Mouse (Mus musculus): Measurements from ENCODE around the gene Rnf168. TPM values are rescaled to one million over a fixed set of nuclear protein-coding genes. Genes with fewer than 3 reads are reported as not detected.

The Rnf168 gene
- total and polyA plus RNA-seq, 2 experiments from 2014 or later: 26.1 to 38.6 TPM

- no peak overlapping the region for H3K27ac ChIP-seq (ENCODE audit: low read depth, low read length)
- H3K27me3 ChIP-seq (ENCODE audit: insufficient read depth, low read length): no peaks in the 10 kb centered on the region
- WGBS: 96% methylated on average over 5 of the region's 5 CpGs
- no peak for TF ChIP-seq CTCF (IDR thresholded peaks at IDR 0.05; ENCODE audit: low read depth)
- H3K36me3 ChIP-seq (ENCODE audit: insufficient read depth): no peaks in the 10 kb centered on the region
- H3K4me3 ChIP-seq (ENCODE audit: low read depth, low read length): no peak overlapping the region
- no peak overlapping the region for H3K4me2 ChIP-seq (ENCODE audit: low read depth)
- no peaks in the 10 kb centered on the region for H3K4me1 ChIP-seq (ENCODE audit: insufficient read depth)
- no peak for DNase-seq
- no peak overlapping the region for H3K9ac ChIP-seq
- no peak for ATAC-seq
- H3K9me3 ChIP-seq (ENCODE audit: low read length): no peaks in the 10 kb centered on the region
Observed at GRCm38 (mm10) chr16:32335146-32335545, 57.9 kb downstream of the Rnf168 start.

GRCm38 (mm10) chr16:32336026-32336780 is 58.9 kb downstream of the Rnf168 start:
- H3K9me3 ChIP-seq (ENCODE audit: low read length): no peaks in the 10 kb centered on the region
- no peak for TF ChIP-seq CTCF (IDR thresholded peaks at IDR 0.05; ENCODE audit: low read depth)
- WGBS: 80% methylated on average over 7 of the region's 7 CpGs

GRCm38 (mm10) chr16:32337001-32337400 is 59.7 kb downstream of the Rnf168 start:
- no peaks in the 10 kb centered on the region for H3K4me1 ChIP-seq (ENCODE audit: insufficient read depth)
- H3K4me3 ChIP-seq (ENCODE audit: low read depth, low read length): no peak overlapping the region
- no peak overlapping the region for H3K27ac ChIP-seq (ENCODE audit: low read depth, low read length)
- no peak for TF ChIP-seq CTCF (IDR thresholded peaks at IDR 0.05; ENCODE audit: low read depth)
- no peaks in the 10 kb centered on the region for H3K36me3 ChIP-seq (ENCODE audit: insufficient read depth)
- H3K27me3 ChIP-seq (ENCODE audit: insufficient read depth, low read length): no peaks in the 10 kb centered on the region
- DNase-seq (no peak), ATAC-seq (no peak)
- no peak overlapping the region for H3K4me2 ChIP-seq (ENCODE audit: low read depth)
- H3K9ac ChIP-seq: no peak overlapping the region
- no peaks in the 10 kb centered on the region for H3K9me3 ChIP-seq (ENCODE audit: low read length)

More at GRCm38 (mm10) chr16:32336026-32336780, 58.9 kb downstream of the Rnf168 start:
- Histone ChIP-seq H3K27ac (ENCODE audit: low read depth, low read length) (no peak overlapping the region), H3K4me3 (ENCODE audit: low read depth, low read length) (no peak overlapping the region), H3K27me3 (ENCODE audit: insufficient read depth, low read length) (no peaks in the 10 kb centered on the region), H3K4me2 (ENCODE audit: low read depth) (no peak overlapping the region), H3K9ac (no peak overlapping the region), H3K36me3 (ENCODE audit: insufficient read depth) (no peaks in the 10 kb centered on the region), H3K4me1 (ENCODE audit: insufficient read depth) (no peaks in the 10 kb centered on the region)
- DNase-seq: no peak
- ATAC-seq: no peak

GRCm38 (mm10) chr16:32340451-32340850 is 63.2 kb downstream of the Rnf168 start:
- 91% methylated on average over 1 of the region's 1 CpGs for WGBS
- Histone ChIP-seq H3K4me1 (ENCODE audit: insufficient read depth) (no peaks in the 10 kb centered on the region), H3K27ac (ENCODE audit: low read depth, low read length) (no peak overlapping the region), H3K4me2 (ENCODE audit: low read depth) (no peak overlapping the region), H3K9me3 (ENCODE audit: low read length) (no peaks in the 10 kb centered on the region), H3K36me3 (ENCODE audit: insufficient read depth) (no peaks in the 10 kb centered on the region), H3K27me3 (ENCODE audit: insufficient read depth, low read length) (no peaks in the 10 kb centered on the region), H3K9ac (no peak overlapping the region), H3K4me3 (ENCODE audit: low read depth, low read length) (no peak overlapping the region)
- DNase-seq (no peak), ATAC-seq (no peak)
- TF ChIP-seq CTCF (IDR thresholded peaks at IDR 0.05; ENCODE audit: low read depth): no peak

- Histone ChIP-seq H3K4me1 (ENCODE audit: insufficient read depth) (no peaks in the 10 kb centered on the region), H3K4me3 (ENCODE audit: low read depth, low read length) (no peak overlapping the region), H3K9me3 (ENCODE audit: low read length) (no peaks in the 10 kb centered on the region), H3K27ac (ENCODE audit: low read depth, low read length) (no peak overlapping the region), H3K27me3 (ENCODE audit: insufficient read depth, low read length) (no peaks in the 10 kb centered on the region), H3K9ac (no peak overlapping the region), H3K36me3 (ENCODE audit: insufficient read depth) (no peaks in the 10 kb centered on the region), H3K4me2 (ENCODE audit: low read depth) (no peak overlapping the region)
- DNase-seq (no peak), ATAC-seq (no peak)
- TF ChIP-seq CTCF (IDR thresholded peaks at IDR 0.05; ENCODE audit: low read depth): no peak
Observed at GRCm38 (mm10) chr16:32345521-32345920, 68.3 kb downstream of the Rnf168 start.

- peaks cover 15% of the 10 kb centered on the region for H3K36me3 ChIP-seq (ENCODE audit: insufficient read depth)
- ATAC-seq (no peak), DNase-seq (no peak)
- no peak overlapping the region for H3K4me3 ChIP-seq (ENCODE audit: low read depth, low read length)
- H3K27me3 ChIP-seq (ENCODE audit: insufficient read depth, low read length): no peaks in the 10 kb centered on the region
- no peaks in the 10 kb centered on the region for H3K9me3 ChIP-seq (ENCODE audit: low read length)
- TF ChIP-seq CTCF (IDR thresholded peaks at IDR 0.05; ENCODE audit: low read depth): no peak
- no peak overlapping the region for H3K27ac ChIP-seq (ENCODE audit: low read depth, low read length)
- 92% methylated on average over 3 of the region's 3 CpGs for WGBS
- no peaks in the 10 kb centered on the region for H3K4me1 ChIP-seq (ENCODE audit: insufficient read depth)
- H3K4me2 ChIP-seq (ENCODE audit: low read depth): no peak overlapping the region
- H3K9ac ChIP-seq: no peak overlapping the region
Observed at GRCm38 (mm10) chr16:32350776-32351175, 73.5 kb downstream of the Rnf168 start.

MicroRNAs within 50 kb of the gene (microRNA counts, 519-probe panel; counts per million panel counts)
- microRNA mmu-miR-1946a: not detected

Small RNAs within 50 kb of the gene (microRNA-seq; reads per million reads assigned to microRNA genes)
- gene Mir1946a: 0 reads per million in 2 experiments

Other genes starting within 250 kb of the Rnf168 start
- gene Pak2, start 198.1 kb upstream of the Rnf168 start, total RNA-seq (2014; rRNA removed): 35.9 and 41.1 TPM in 2 replicates
- gene Pak2, start 198.1 kb upstream of the Rnf168 start, polyA plus RNA-seq (2015; fragmentation: Nextera tagmentation; extraction: Ambion mirVana): 23.3 and 29.4 TPM in 2 replicates
- 71.7 and 102 TPM in 2 replicates for gene Pigx, start 177.7 kb upstream of the Rnf168 start, total RNA-seq (2014; rRNA removed)
- 113 and 133 TPM in 2 replicates for gene Pigx, start 177.7 kb upstream of the Rnf168 start, polyA plus RNA-seq (2015; fragmentation: Nextera tagmentation; extraction: Ambion mirVana)
- 43.6 and 51.5 TPM in 2 replicates for gene Cep19, start 177.7 kb upstream of the Rnf168 start, total RNA-seq (2014; rRNA removed)
- gene Cep19, start 177.7 kb upstream of the Rnf168 start, polyA plus RNA-seq (2015; fragmentation: Nextera tagmentation; extraction: Ambion mirVana): 61.0 and 64.8 TPM in 2 replicates
- 10.2 and 12.5 TPM in 2 replicates for gene Nrros, start 111.9 kb upstream of the Rnf168 start, total RNA-seq (2014; rRNA removed)
- gene Nrros, start 111.9 kb upstream of the Rnf168 start, polyA plus RNA-seq (2015; fragmentation: Nextera tagmentation; extraction: Ambion mirVana): 6.4 and 7.6 TPM in 2 replicates
- not detected in 2 replicates for gene Bex6, start 97.6 kb upstream of the Rnf168 start, total RNA-seq (2014; rRNA removed)
- gene Bex6, start 97.6 kb upstream of the Rnf168 start, polyA plus RNA-seq (2015; fragmentation: Nextera tagmentation; extraction: Ambion mirVana): not detected in 2 replicates
- 45.2 and 51.0 TPM in 2 replicates for gene Fbxo45, start 30.3 kb upstream of the Rnf168 start, total RNA-seq (2014; rRNA removed)
- 13.5 and 16.7 TPM in 2 replicates for gene Fbxo45, start 30.3 kb upstream of the Rnf168 start, polyA plus RNA-seq (2015; fragmentation: Nextera tagmentation; extraction: Ambion mirVana)
- 18.0 and 21.2 TPM in 2 replicates for gene Wdr53, start 30.2 kb upstream of the Rnf168 start, total RNA-seq (2014; rRNA removed)
- 11.5 and 12.8 TPM in 2 replicates for gene Wdr53, start 30.2 kb upstream of the Rnf168 start, polyA plus RNA-seq (2015; fragmentation: Nextera tagmentation; extraction: Ambion mirVana)
- not detected in 2 replicates for gene Smco1, start 6.0 kb upstream of the Rnf168 start, total RNA-seq (2014; rRNA removed)
- gene Smco1, start 6.0 kb upstream of the Rnf168 start, polyA plus RNA-seq (2015; fragmentation: Nextera tagmentation; extraction: Ambion mirVana): not detected in 2 replicates
- 35.9 and 42.5 TPM in 2 replicates for gene Ubxn7, start 54.8 kb downstream of the Rnf168 start, total RNA-seq (2014; rRNA removed)
- gene Ubxn7, start 54.8 kb downstream of the Rnf168 start, polyA plus RNA-seq (2015; fragmentation: Nextera tagmentation; extraction: Ambion mirVana): 6.6 and 10.5 TPM in 2 replicates
- 0.48 TPM in 1 of 2 replicates, not detected in the other for gene Tm4sf19, start 123.0 kb downstream of the Rnf168 start, total RNA-seq (2014; rRNA removed)
- gene Tm4sf19, start 123.0 kb downstream of the Rnf168 start, polyA plus RNA-seq (2015; fragmentation: Nextera tagmentation; extraction: Ambion mirVana): not detected in 2 replicates
- 20.5 and 21.8 TPM in 2 replicates for gene Tctex1d2, start 142.2 kb downstream of the Rnf168 start, total RNA-seq (2014; rRNA removed)
- 58.2 and 63.2 TPM in 2 replicates for gene Tctex1d2, start 142.2 kb downstream of the Rnf168 start, polyA plus RNA-seq (2015; fragmentation: Nextera tagmentation; extraction: Ambion mirVana)
- gene Pcyt1a, start 153.5 kb downstream of the Rnf168 start, total RNA-seq (2014; rRNA removed): 38.4 and 47.6 TPM in 2 replicates
- gene Pcyt1a, start 153.5 kb downstream of the Rnf168 start, polyA plus RNA-seq (2015; fragmentation: Nextera tagmentation; extraction: Ambion mirVana): 44.6 and 47.6 TPM in 2 replicates
- not detected in 2 replicates for gene Slc51a, start 210.4 kb downstream of the Rnf168 start, total RNA-seq (2014; rRNA removed)
- gene Slc51a, start 210.4 kb downstream of the Rnf168 start, polyA plus RNA-seq (2015; fragmentation: Nextera tagmentation; extraction: Ambion mirVana): 0.13 and 0.25 TPM in 2 replicates
- not detected in 2 replicates for gene Zdhhc19, start 218.8 kb downstream of the Rnf168 start, total RNA-seq (2014; rRNA removed)
- gene Zdhhc19, start 218.8 kb downstream of the Rnf168 start, polyA plus RNA-seq (2015; fragmentation: Nextera tagmentation; extraction: Ambion mirVana): 0.24 TPM in 1 of 2 replicates, not detected in the other

All from forebrain, postnatal 0 days (tissue).